Mouse (Mus musculus): Measurements from ENCODE around the gene Pim3. TPM values are rescaled to one million over a fixed set of nuclear protein-coding genes. Genes with fewer than 3 reads are reported as not detected.
"Not testable (repeated sequence)": the region's sequence is repeated elsewhere in the genome, so short reads cannot be mapped to it uniquely, and the experiment has no call there.

The Pim3 gene
- 48.6 TPM in 2 replicates for polyA plus RNA-seq (2014; fragmentation: Nextera tagmentation; extraction: Ambion mirVana)

- Histone ChIP-seq H3K36me3 (ENCODE audit: insufficient read depth) (peaks cover 29% of the 10 kb centered on the region), H3K4me3 (ENCODE audit: low read depth, low read length) (peak within 1 kb of the TSS; percentile 87), H3K9ac (peak within 1 kb of the TSS; percentile 83), H3K4me1 (ENCODE audit: insufficient read depth) (peaks cover 29% of the 10 kb centered on the region), H3K27ac (ENCODE audit: low read depth) (peak within 1 kb of the TSS; percentile 97), H3K4me2 (peak within 1 kb of the TSS; percentile 92), H3K27me3 (ENCODE audit: insufficient read depth, low read length) (no peaks in the 10 kb centered on the region), H3K9me3 (ENCODE audit: low read depth, low read length) (no peaks in the 10 kb centered on the region)
- TF ChIP-seq CTCF (IDR thresholded peaks at IDR 0.05; ENCODE audit: low read depth), result no peak
- DNase-seq (peak; percentile 99), ATAC-seq (ENCODE audit: insufficient read depth) (peak; percentile 81)
- under 1% methylated on average over 107 of the region's 107 CpGs for WGBS
These were observed at the start of gene Pim3 for GRCm38 (mm10) chr15:88861772-88862622. Gene Pim3 (plus strand): TSS chr15:88862186.

- 88% methylated on average over 3 of the region's 3 CpGs for WGBS
- H3K27me3 ChIP-seq (ENCODE audit: insufficient read depth, low read length), result no peaks in the 10 kb centered on the region
- H3K4me3 ChIP-seq (ENCODE audit: low read depth, low read length), result no peak overlapping the region
- H3K9me3 ChIP-seq (ENCODE audit: low read depth, low read length), result no peaks in the 10 kb centered on the region
- ATAC-seq (ENCODE audit: insufficient read depth), result no peak
- TF ChIP-seq CTCF (IDR thresholded peaks at IDR 0.05; ENCODE audit: low read depth), result no peak
- H3K36me3 ChIP-seq (ENCODE audit: insufficient read depth), result peaks cover 47% of the 10 kb centered on the region
- H3K4me2 ChIP-seq, result no peak overlapping the region
- no peak for DNase-seq
- 0 out of 2 replicates have a peak, but pooled peaks cover 1% of the 10 kb centered on the region for H3K4me1 ChIP-seq (ENCODE audit: insufficient read depth)
- no peak overlapping the region for H3K27ac ChIP-seq (ENCODE audit: low read depth)
- H3K9ac ChIP-seq, result no peak overlapping the region
These were observed 48.7 kb upstream of the Pim3 start for GRCm38 (mm10) chr15:88813262-88813661.

DNA sequence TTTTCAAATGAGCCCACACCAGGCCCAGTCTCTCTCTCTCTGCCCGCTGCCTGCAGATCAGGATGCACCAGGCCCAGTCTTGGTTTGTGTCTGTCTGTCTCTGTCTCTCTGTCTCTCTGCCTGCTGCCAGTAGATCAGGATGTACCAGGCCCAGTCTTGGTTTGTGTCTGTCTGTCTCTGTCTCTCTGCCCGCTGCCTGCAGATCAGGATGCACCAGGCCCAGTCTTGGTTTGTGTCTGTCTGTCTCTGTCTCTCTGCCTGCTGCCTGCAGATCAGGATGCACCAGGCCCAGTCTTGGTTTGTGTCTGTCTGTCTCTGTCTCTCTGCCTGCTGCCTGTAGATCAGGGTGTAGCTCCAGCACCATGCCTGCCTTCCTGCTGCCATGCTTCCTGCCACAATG lies 48.1 kb upstream of the Pim3 start:
- H3K4me2 ChIP-seq; H3K9ac ChIP-seq; H3K9me3 ChIP-seq (ENCODE audit: low read depth, low read length); H3K4me1 ChIP-seq (ENCODE audit: insufficient read depth); H3K27ac ChIP-seq (ENCODE audit: low read depth); ATAC-seq (ENCODE audit: insufficient read depth); H3K4me3 ChIP-seq (ENCODE audit: low read depth, low read length); DNase-seq; H3K27me3 ChIP-seq (ENCODE audit: insufficient read depth, low read length): not testable (repeated sequence)
- H3K36me3 ChIP-seq (ENCODE audit: insufficient read depth), result peaks cover 47% of the 10 kb centered on the region
- WGBS, result 81% methylated on average over 2 of the region's 2 CpGs

GRCm38 (mm10) chr15:88814411-88815047 lies 47.5 kb upstream of the Pim3 start:
- DNase-seq, result peak; percentile 48
- WGBS, result 94% methylated on average over 11 of the region's 11 CpGs
- H3K4me3 ChIP-seq (ENCODE audit: low read depth, low read length), result no peak overlapping the region
- 0 out of 2 replicates have a peak, but pooled peaks cover 4% of the 10 kb centered on the region for H3K4me1 ChIP-seq (ENCODE audit: insufficient read depth)
- no peak overlapping the region for H3K9ac ChIP-seq
- H3K9me3 ChIP-seq (ENCODE audit: low read depth, low read length), result no peaks in the 10 kb centered on the region
- ATAC-seq (ENCODE audit: insufficient read depth), result no peak
- peak; percentile 42 for TF ChIP-seq CTCF (IDR thresholded peaks at IDR 0.05; ENCODE audit: low read depth)
- no peak overlapping the region for H3K27ac ChIP-seq (ENCODE audit: low read depth)
- H3K4me2 ChIP-seq, result no peak overlapping the region
- H3K36me3 ChIP-seq (ENCODE audit: insufficient read depth), result peaks cover 41% of the 10 kb centered on the region
- H3K27me3 ChIP-seq (ENCODE audit: insufficient read depth, low read length), result no peaks in the 10 kb centered on the region

DNA sequence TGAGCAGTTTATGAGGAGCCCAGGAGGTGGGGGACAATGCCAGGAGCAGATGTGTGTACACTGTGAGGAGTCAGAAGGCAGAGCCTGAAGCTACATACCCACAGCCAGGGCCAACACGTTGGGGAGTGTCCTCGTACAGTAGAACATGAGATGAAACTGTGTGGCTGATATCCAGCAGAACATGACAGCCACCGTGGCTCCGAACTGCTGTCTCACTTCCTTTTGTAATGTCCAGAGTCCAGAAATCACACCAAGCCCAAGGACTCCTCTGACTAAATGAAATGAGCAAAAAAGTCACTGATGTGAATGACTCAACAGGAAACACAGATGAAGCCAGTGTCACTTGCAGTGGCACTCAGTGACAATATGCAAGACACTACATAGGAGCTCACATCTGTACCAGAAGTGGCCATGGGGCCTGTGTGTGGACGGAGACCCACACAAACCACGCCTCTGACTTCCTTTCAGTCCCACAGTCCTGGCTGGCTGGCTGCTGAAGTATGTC lies 46.7 kb upstream of the Pim3 start:
- H3K36me3 ChIP-seq (ENCODE audit: insufficient read depth), result peaks cover 36% of the 10 kb centered on the region
- H3K4me2 ChIP-seq, result no peak overlapping the region
- 87% methylated on average over 6 of the region's 6 CpGs for WGBS
- no peak overlapping the region for H3K27ac ChIP-seq (ENCODE audit: low read depth)
- H3K4me3 ChIP-seq (ENCODE audit: low read depth, low read length), result no peak overlapping the region
- no peaks in the 10 kb centered on the region for H3K27me3 ChIP-seq (ENCODE audit: insufficient read depth, low read length)
- H3K9ac ChIP-seq, result no peak overlapping the region
- ATAC-seq (ENCODE audit: insufficient read depth), result no peak
- no peaks in the 10 kb centered on the region for H3K9me3 ChIP-seq (ENCODE audit: low read depth, low read length)
- H3K4me1 ChIP-seq (ENCODE audit: insufficient read depth), result 0 out of 2 replicates have a peak, but pooled peaks cover 8% of the 10 kb centered on the region
- TF ChIP-seq CTCF (IDR thresholded peaks at IDR 0.05; ENCODE audit: low read depth), result no peak
- no peak for DNase-seq

- H3K9ac ChIP-seq, result peak within 1 kb of the TSS; percentile 85
- WGBS, result under 1% methylated on average over 83 of the region's 88 CpGs
- no peaks in the 10 kb centered on the region for H3K9me3 ChIP-seq (ENCODE audit: low read depth, low read length)
- no peak for TF ChIP-seq CTCF (IDR thresholded peaks at IDR 0.05; ENCODE audit: low read depth)
- 0 out of 2 replicates have a peak, but pooled peaks cover 8% of the 10 kb centered on the region for H3K4me1 ChIP-seq (ENCODE audit: insufficient read depth)
- peak within 1 kb of the TSS; percentile 92 for H3K4me2 ChIP-seq
- peak within 1 kb of the TSS; percentile 82 for H3K4me3 ChIP-seq (ENCODE audit: low read depth, low read length)
- DNase-seq, result peak; percentile 100
- no peaks in the 10 kb centered on the region for H3K27me3 ChIP-seq (ENCODE audit: insufficient read depth, low read length)
- peak within 1 kb of the TSS; percentile 61 for H3K27ac ChIP-seq (ENCODE audit: low read depth)
- H3K36me3 ChIP-seq (ENCODE audit: insufficient read depth), result peaks cover 49% of the 10 kb centered on the region
- peak; percentile 98 for ATAC-seq (ENCODE audit: insufficient read depth)
These were observed 42.7 kb upstream of the Pim3 start, which contains the start of the genes Alg12 and Creld2 for GRCm38 (mm10) chr15:88819026-88819905. Gene Alg12 (minus strand): TSS chr15:88819318. Gene Creld2 (plus strand): TSS chr15:88819646.
